Mouse (Mus musculus): ENCODE data around the gene Ksr1. TPM values are rescaled to one million over a fixed set of nuclear protein-coding genes. Genes with fewer than 3 reads are reported as not detected.
A peak's percentile ranks its signal among the peaks of the same experiment; 100 is the strongest.
"Not testable (repeated sequence)": the region's sequence is repeated elsewhere in the genome, so short reads cannot be mapped to it uniquely, and the experiment has no call there.

Gene Ksr1
- polyA plus RNA-seq, 1 experiment from 2014 or later = 3.3 TPM

GRCm38 (mm10) chr11:79016236-79016635, 130.0 kb downstream of the Ksr1 start:
- Histone ChIP-seq H3K36me3 (ENCODE audit: control insufficient read depth, insufficient read depth, low read length) (peaks cover 9% of the 10 kb centered on the region), H3K9me3 (ENCODE audit: control insufficient read depth, low read length) (no peaks in the 10 kb centered on the region), H3K4me3 (ENCODE audit: low read length) (no peak overlapping the region), H3K4me1 (replicated peaks; ENCODE audit: control insufficient read depth, insufficient read depth, low read length) (no peaks in the 10 kb centered on the region; the same call in 1 of the 2 replicates), H3K27me3 (ENCODE audit: control insufficient read depth, insufficient read depth, low read depth, low read length) (no peaks in the 10 kb centered on the region), H3K4me2 (ENCODE audit: low read depth, low read length) (no peak overlapping the region), H3K27ac (ENCODE audit: low read length) (no peak overlapping the region), H3K9ac (ENCODE audit: low read length) (no peak overlapping the region)
- 47% methylated on average over 12 of the region's 12 CpGs for WGBS
- no peak for ATAC-seq (ENCODE audit: low read depth)

GRCm38 (mm10) chr11:79015660-79016215, 130.5 kb downstream of the Ksr1 start:
- WGBS = 88% methylated on average over 24 of the region's 24 CpGs
- ATAC-seq (ENCODE audit: low read depth) = no peak

GRCm38 (mm10) chr11:79014602-79015325, 131.4 kb downstream of the Ksr1 start:
- no peak for ATAC-seq (ENCODE audit: low read depth)
- WGBS = 57% methylated on average over 15 of the region's 15 CpGs
- no peak overlapping the region; the same call in 1 of the 2 replicates for H3K9ac ChIP-seq (ENCODE audit: low read length)
- H3K4me1 ChIP-seq (replicated peaks; ENCODE audit: control insufficient read depth, insufficient read depth, low read length) = no peaks in the 10 kb centered on the region; the same call in 1 of the 2 replicates
- no peaks in the 10 kb centered on the region for H3K27me3 ChIP-seq (ENCODE audit: control insufficient read depth, insufficient read depth, low read depth, low read length)
- H3K9me3 ChIP-seq (ENCODE audit: control insufficient read depth, low read length) = no peaks in the 10 kb centered on the region
- no peak overlapping the region for H3K4me3 ChIP-seq (ENCODE audit: low read length)
- no peak overlapping the region for H3K4me2 ChIP-seq (ENCODE audit: low read depth, low read length)
- 0 out of 2 replicates have a peak, but pooled peaks cover 2% of the 10 kb centered on the region for H3K36me3 ChIP-seq (ENCODE audit: control insufficient read depth, insufficient read depth, low read length)
- no peak overlapping the region for H3K27ac ChIP-seq (ENCODE audit: low read length)

More at GRCm38 (mm10) chr11:79015660-79016215, 130.5 kb downstream of the Ksr1 start:
- no peaks in the 10 kb centered on the region for H3K9me3 ChIP-seq (ENCODE audit: control insufficient read depth, low read length)
- no peak overlapping the region for H3K27ac ChIP-seq (ENCODE audit: low read length)
- no peaks in the 10 kb centered on the region; the same call in 1 of the 2 replicates for H3K4me1 ChIP-seq (replicated peaks; ENCODE audit: control insufficient read depth, insufficient read depth, low read length)
- H3K4me2 ChIP-seq (ENCODE audit: low read depth, low read length) = no peak overlapping the region
- H3K4me3 ChIP-seq (ENCODE audit: low read length) = no peak overlapping the region
- H3K9ac ChIP-seq (ENCODE audit: low read length) = no peak overlapping the region
- H3K36me3 ChIP-seq (ENCODE audit: control insufficient read depth, insufficient read depth, low read length) = peaks cover 6% of the 10 kb centered on the region
- no peaks in the 10 kb centered on the region for H3K27me3 ChIP-seq (ENCODE audit: control insufficient read depth, insufficient read depth, low read depth, low read length)

GRCm38 (mm10) chr11:79013806-79014205, 132.4 kb downstream of the Ksr1 start:
- Histone ChIP-seq H3K9me3 (ENCODE audit: control insufficient read depth, low read length) (no peaks in the 10 kb centered on the region), H3K36me3 (ENCODE audit: control insufficient read depth, insufficient read depth, low read length) (no peaks in the 10 kb centered on the region), H3K27ac (ENCODE audit: low read length) (peak overlapping the region; percentile 14; the same call in 1 of the 2 replicates), H3K4me1 (replicated peaks; ENCODE audit: control insufficient read depth, insufficient read depth, low read length) (no peaks in the 10 kb centered on the region; the same call in 1 of the 2 replicates), H3K4me2 (ENCODE audit: low read depth, low read length) (no peak overlapping the region), H3K27me3 (ENCODE audit: control insufficient read depth, insufficient read depth, low read depth, low read length) (no peaks in the 10 kb centered on the region), H3K4me3 (ENCODE audit: low read length) (no peak overlapping the region), H3K9ac (ENCODE audit: low read length) (no peak overlapping the region)
- no peak for ATAC-seq (ENCODE audit: low read depth)
- WGBS = 60% methylated on average over 9 of the region's 9 CpGs

- no peaks in the 10 kb centered on the region; the same call in 1 of the 2 replicates for H3K4me1 ChIP-seq (replicated peaks; ENCODE audit: control insufficient read depth, insufficient read depth, low read length)
- H3K4me2 ChIP-seq (ENCODE audit: low read depth, low read length) = no peak overlapping the region
- no peaks in the 10 kb centered on the region for H3K27me3 ChIP-seq (ENCODE audit: control insufficient read depth, insufficient read depth, low read depth, low read length)
- ATAC-seq (ENCODE audit: low read depth) = no peak
- no peak overlapping the region for H3K9ac ChIP-seq (ENCODE audit: low read length)
- no peak overlapping the region for H3K4me3 ChIP-seq (ENCODE audit: low read length)
- H3K9me3 ChIP-seq (ENCODE audit: control insufficient read depth, low read length) = no peaks in the 10 kb centered on the region
- H3K27ac ChIP-seq (ENCODE audit: low read length) = no peak overlapping the region
- no peaks in the 10 kb centered on the region for H3K36me3 ChIP-seq (ENCODE audit: control insufficient read depth, insufficient read depth, low read length)
Observed at GRCm38 (mm10) chr11:79013056-79013455, 133.2 kb downstream of the Ksr1 start.

- 95% methylated on average over 2 of the region's 2 CpGs for WGBS
- no peak overlapping the region for H3K4me3 ChIP-seq (ENCODE audit: low read length)
Observed at GRCm38 (mm10) chr11:79012529-79012928, 133.7 kb downstream of the Ksr1 start.

GRCm38 (mm10) chr11:79008891-79009290, 137.3 kb downstream of the Ksr1 start:
- 82% methylated on average over 7 of the region's 7 CpGs for WGBS
- Histone ChIP-seq H3K4me3 (ENCODE audit: low read length) (no peak overlapping the region), H3K4me1 (replicated peaks; ENCODE audit: control insufficient read depth, insufficient read depth, low read length) (no peaks in the 10 kb centered on the region), H3K36me3 (ENCODE audit: control insufficient read depth, insufficient read depth, low read length) (no peaks in the 10 kb centered on the region), H3K9ac (ENCODE audit: low read length) (no peak overlapping the region), H3K27ac (ENCODE audit: low read length) (no peak overlapping the region), H3K4me2 (ENCODE audit: low read depth, low read length) (no peak overlapping the region), H3K27me3 (ENCODE audit: control insufficient read depth, insufficient read depth, low read depth, low read length) (no peaks in the 10 kb centered on the region), H3K9me3 (ENCODE audit: control insufficient read depth, low read length) (no peaks in the 10 kb centered on the region)
- ATAC-seq (ENCODE audit: low read depth) = no peak

More at GRCm38 (mm10) chr11:79012529-79012928, 133.7 kb downstream of the Ksr1 start:
- H3K9ac ChIP-seq (ENCODE audit: low read length) = no peak overlapping the region
- no peaks in the 10 kb centered on the region for H3K9me3 ChIP-seq (ENCODE audit: control insufficient read depth, low read length)
- no peaks in the 10 kb centered on the region for H3K36me3 ChIP-seq (ENCODE audit: control insufficient read depth, insufficient read depth, low read length)
- H3K27me3 ChIP-seq (ENCODE audit: control insufficient read depth, insufficient read depth, low read depth, low read length) = no peaks in the 10 kb centered on the region
- no peak overlapping the region for H3K4me2 ChIP-seq (ENCODE audit: low read depth, low read length)
- ATAC-seq (ENCODE audit: low read depth) = no peak
- no peaks in the 10 kb centered on the region; the same call in 1 of the 2 replicates for H3K4me1 ChIP-seq (replicated peaks; ENCODE audit: control insufficient read depth, insufficient read depth, low read length)
- H3K27ac ChIP-seq (ENCODE audit: low read length) = no peak overlapping the region

- no peaks in the 10 kb centered on the region for H3K27me3 ChIP-seq (ENCODE audit: control insufficient read depth, insufficient read depth, low read depth, low read length)
- H3K9me3 ChIP-seq (ENCODE audit: control insufficient read depth, low read length) = no peaks in the 10 kb centered on the region
- H3K4me2 ChIP-seq (ENCODE audit: low read depth, low read length) = no peak overlapping the region
- H3K27ac ChIP-seq (ENCODE audit: low read length) = no peak overlapping the region
- no peaks in the 10 kb centered on the region for H3K36me3 ChIP-seq (ENCODE audit: control insufficient read depth, insufficient read depth, low read length)
- no peaks in the 10 kb centered on the region for H3K4me1 ChIP-seq (replicated peaks; ENCODE audit: control insufficient read depth, insufficient read depth, low read length)
- WGBS = 61% methylated on average over 6 of the region's 6 CpGs
- H3K9ac ChIP-seq (ENCODE audit: low read length) = no peak overlapping the region
- ATAC-seq (ENCODE audit: low read depth) = no peak
- no peak overlapping the region for H3K4me3 ChIP-seq (ENCODE audit: low read length)
Observed at GRCm38 (mm10) chr11:79008007-79008775, 138.0 kb downstream of the Ksr1 start.

GRCm38 (mm10) chr11:79007356-79007755, 138.9 kb downstream of the Ksr1 start:
- WGBS = 67% methylated on average over 3 of the region's 3 CpGs
- not testable (repeated sequence) for H3K27me3 ChIP-seq (ENCODE audit: control insufficient read depth, insufficient read depth, low read depth, low read length); H3K4me1 ChIP-seq (replicated peaks; ENCODE audit: control insufficient read depth, insufficient read depth, low read length); H3K9ac ChIP-seq (ENCODE audit: low read length); ATAC-seq (ENCODE audit: low read depth); H3K9me3 ChIP-seq (ENCODE audit: control insufficient read depth, low read length); H3K27ac ChIP-seq (ENCODE audit: low read length); H3K36me3 ChIP-seq (ENCODE audit: control insufficient read depth, insufficient read depth, low read length); H3K4me3 ChIP-seq (ENCODE audit: low read length); H3K4me2 ChIP-seq (ENCODE audit: low read depth, low read length)
